Mouse (Mus musculus): Measurements from ENCODE around the gene Ten1. TPM values are rescaled to one million over a fixed set of nuclear protein-coding genes. Genes with fewer than 3 reads are reported as not detected.

Ten1 gene
- polyA plus RNA-seq, 2 experiments = 44.2 to 70.5 TPM

DNA sequence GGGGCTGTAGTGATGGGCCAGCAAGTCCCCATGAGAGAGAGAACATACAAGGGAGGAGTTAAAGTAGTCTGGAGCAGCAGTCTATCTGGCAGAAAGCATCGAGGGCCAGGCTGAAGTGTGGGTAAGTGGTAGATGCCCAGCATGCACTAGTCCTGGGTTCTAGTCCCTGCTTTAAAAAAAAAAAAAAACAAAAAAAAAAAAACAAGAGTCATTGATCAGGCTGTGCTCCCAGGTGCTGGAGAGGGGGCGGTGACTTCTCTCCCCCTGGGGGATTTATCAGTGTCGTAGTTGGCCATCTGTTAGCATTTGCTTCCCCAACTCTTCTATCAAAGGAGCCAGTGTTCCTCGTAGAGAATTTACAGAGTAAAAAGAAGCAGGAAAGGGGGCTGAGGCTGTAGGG is 8.0 kb downstream of the Ten1 start:
- TF ChIP-seq POLR2A (IDR thresholded peaks at IDR 0.05; ENCODE audit: borderline replicate concordance, extremely low read depth, insufficient read depth, insufficient read length) = no peak
- 69% methylated on average over 4 of the region's 4 CpGs for WGBS
- peaks cover 28% of the 10 kb centered on the region for H3K36me3 ChIP-seq (ENCODE audit: control insufficient read depth, insufficient read depth, low read length)

DNA sequence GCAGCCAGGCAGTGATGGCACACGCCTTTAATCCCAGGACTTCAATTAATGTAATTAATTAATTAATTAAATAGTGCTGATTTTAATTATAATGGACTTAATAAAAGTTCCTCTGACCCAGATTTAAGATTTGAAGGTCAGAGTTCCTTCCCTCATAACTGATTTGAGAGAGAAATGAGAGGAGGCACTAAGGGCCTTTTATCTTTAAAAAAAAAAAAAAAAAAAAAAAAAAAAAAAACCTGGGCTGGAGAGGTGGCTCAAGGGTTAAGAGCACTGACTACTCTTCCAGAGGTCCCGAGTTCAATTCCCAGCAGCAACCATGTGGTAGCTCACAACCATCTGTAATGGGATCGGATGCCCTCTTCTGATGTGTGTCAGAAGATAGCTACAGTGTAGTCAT is 10.0 kb downstream of the Ten1 start:
- H3K4me1 ChIP-seq (ENCODE audit: control insufficient read depth, insufficient read depth, low read length) = no peaks in the 10 kb centered on the region
- no peak overlapping the region for H3K9ac ChIP-seq (ENCODE audit: low read depth, low read length, severe bottlenecking)
- ATAC-seq (ENCODE audit: low FRiP score, low read depth) (no peak), DNase-seq (ENCODE audit: low spot score) (no peak)
- H3K27ac ChIP-seq (replicated peaks; ENCODE audit: low read depth, low read length) = no peak overlapping the region
- TF ChIP-seq POLR2A (IDR thresholded peaks at IDR 0.05; ENCODE audit: borderline replicate concordance, extremely low read depth, insufficient read depth, insufficient read length) = no peak
- no peak overlapping the region for H3K4me2 ChIP-seq (replicated peaks; ENCODE audit: low read depth, low read length, severe bottlenecking)
- H3K27me3 ChIP-seq (ENCODE audit: control insufficient read depth, insufficient read depth, low read length) = no peaks in the 10 kb centered on the region
- H3K9me3 ChIP-seq (ENCODE audit: control insufficient read depth, low read length) = no peaks in the 10 kb centered on the region
- no peak overlapping the region for H3K4me3 ChIP-seq (replicated peaks; ENCODE audit: low read length)
- WGBS = 82% methylated on average over 3 of the region's 3 CpGs
- H3K36me3 ChIP-seq (ENCODE audit: control insufficient read depth, insufficient read depth, low read length) = peaks cover 27% of the 10 kb centered on the region

More for the DNA sequence above, 8.0 kb downstream of the Ten1 start:
- no peak overlapping the region for H3K4me2 ChIP-seq (replicated peaks; ENCODE audit: low read depth, low read length, severe bottlenecking)
- no peak for ATAC-seq (ENCODE audit: low FRiP score, low read depth)
- no peaks in the 10 kb centered on the region for H3K4me1 ChIP-seq (ENCODE audit: control insufficient read depth, insufficient read depth, low read length)
- H3K27me3 ChIP-seq (ENCODE audit: control insufficient read depth, insufficient read depth, low read length) = no peaks in the 10 kb centered on the region
- no peak for DNase-seq (ENCODE audit: low spot score)
- no peaks in the 10 kb centered on the region for H3K9me3 ChIP-seq (ENCODE audit: control insufficient read depth, low read length)
- no peak overlapping the region for H3K27ac ChIP-seq (replicated peaks; ENCODE audit: low read depth, low read length)
- no peak overlapping the region for H3K4me3 ChIP-seq (replicated peaks; ENCODE audit: low read length)
- no peak overlapping the region for H3K9ac ChIP-seq (ENCODE audit: low read depth, low read length, severe bottlenecking)

DNA sequence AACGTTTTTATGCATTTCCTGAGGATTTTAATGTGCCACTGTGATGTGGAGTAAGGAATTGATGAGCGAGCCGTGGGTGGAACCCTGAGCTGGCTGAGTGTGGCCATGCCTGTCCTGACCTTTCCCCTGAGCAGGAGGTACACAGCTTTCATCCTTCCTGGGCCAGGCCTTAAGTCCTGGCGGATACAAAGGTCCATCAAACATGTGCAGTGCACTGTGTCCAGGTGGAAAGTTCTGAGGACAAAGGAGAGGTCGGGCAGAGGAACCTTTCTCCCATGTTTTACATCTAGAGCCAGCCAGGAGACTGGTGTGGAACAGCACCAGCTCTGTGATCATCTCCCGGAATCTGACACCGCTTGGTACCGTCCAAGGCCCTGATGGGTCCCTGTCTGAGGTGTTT is 10.6 kb downstream of the Ten1 start:
- no peak for ATAC-seq (ENCODE audit: low FRiP score, low read depth)
- no peak overlapping the region for H3K27ac ChIP-seq (replicated peaks; ENCODE audit: low read depth, low read length)
- no peaks in the 10 kb centered on the region for H3K27me3 ChIP-seq (ENCODE audit: control insufficient read depth, insufficient read depth, low read length)
- no peak overlapping the region for H3K4me2 ChIP-seq (replicated peaks; ENCODE audit: low read depth, low read length, severe bottlenecking)
- no peaks in the 10 kb centered on the region for H3K9me3 ChIP-seq (ENCODE audit: control insufficient read depth, low read length)
- WGBS = 77% methylated on average over 8 of the region's 8 CpGs
- H3K9ac ChIP-seq (ENCODE audit: low read depth, low read length, severe bottlenecking) = no peak overlapping the region
- no peak for TF ChIP-seq POLR2A (IDR thresholded peaks at IDR 0.05; ENCODE audit: borderline replicate concordance, extremely low read depth, insufficient read depth, insufficient read length)
- no peak for DNase-seq (ENCODE audit: low spot score)
- H3K36me3 ChIP-seq (ENCODE audit: control insufficient read depth, insufficient read depth, low read length) = peaks cover 27% of the 10 kb centered on the region
- no peak overlapping the region for H3K4me3 ChIP-seq (replicated peaks; ENCODE audit: low read length)
- no peaks in the 10 kb centered on the region for H3K4me1 ChIP-seq (ENCODE audit: control insufficient read depth, insufficient read depth, low read length)

DNA sequence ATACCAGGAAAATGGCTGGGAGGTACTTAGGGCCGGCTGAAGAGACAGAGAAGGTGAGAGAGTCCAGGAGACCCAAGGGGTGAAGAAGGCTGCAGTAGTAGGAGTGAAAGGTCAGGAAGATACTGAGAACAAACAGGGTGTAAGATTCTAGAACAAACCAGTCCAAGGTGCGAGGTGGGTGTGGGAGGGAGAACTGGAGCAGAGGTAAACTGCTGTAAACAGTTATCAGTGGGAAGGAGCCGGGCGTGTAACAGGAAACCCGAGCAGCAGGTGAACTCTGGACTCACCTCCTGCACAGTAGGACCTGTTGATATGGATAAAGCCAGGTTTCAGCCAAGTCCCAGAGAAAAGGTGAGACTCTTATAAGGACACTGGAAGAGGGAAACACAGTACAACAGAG is 12.0 kb downstream of the Ten1 start:
- H3K36me3 ChIP-seq (ENCODE audit: control insufficient read depth, insufficient read depth, low read length) = peaks cover 24% of the 10 kb centered on the region
- no peak overlapping the region for H3K4me3 ChIP-seq (replicated peaks; ENCODE audit: low read length)
- no peaks in the 10 kb centered on the region for H3K4me1 ChIP-seq (ENCODE audit: control insufficient read depth, insufficient read depth, low read length)
- no peak for TF ChIP-seq POLR2A (IDR thresholded peaks at IDR 0.05; ENCODE audit: borderline replicate concordance, extremely low read depth, insufficient read depth, insufficient read length)
- ATAC-seq (ENCODE audit: low FRiP score, low read depth) (no peak), DNase-seq (ENCODE audit: low spot score) (no peak)
- no peak overlapping the region for H3K27ac ChIP-seq (replicated peaks; ENCODE audit: low read depth, low read length)
- H3K4me2 ChIP-seq (replicated peaks; ENCODE audit: low read depth, low read length, severe bottlenecking) = no peak overlapping the region
- 74% methylated on average over 5 of the region's 5 CpGs for WGBS
- H3K27me3 ChIP-seq (ENCODE audit: control insufficient read depth, insufficient read depth, low read length) = no peaks in the 10 kb centered on the region
- H3K9ac ChIP-seq (ENCODE audit: low read depth, low read length, severe bottlenecking) = no peak overlapping the region
- no peaks in the 10 kb centered on the region for H3K9me3 ChIP-seq (ENCODE audit: control insufficient read depth, low read length)

DNA sequence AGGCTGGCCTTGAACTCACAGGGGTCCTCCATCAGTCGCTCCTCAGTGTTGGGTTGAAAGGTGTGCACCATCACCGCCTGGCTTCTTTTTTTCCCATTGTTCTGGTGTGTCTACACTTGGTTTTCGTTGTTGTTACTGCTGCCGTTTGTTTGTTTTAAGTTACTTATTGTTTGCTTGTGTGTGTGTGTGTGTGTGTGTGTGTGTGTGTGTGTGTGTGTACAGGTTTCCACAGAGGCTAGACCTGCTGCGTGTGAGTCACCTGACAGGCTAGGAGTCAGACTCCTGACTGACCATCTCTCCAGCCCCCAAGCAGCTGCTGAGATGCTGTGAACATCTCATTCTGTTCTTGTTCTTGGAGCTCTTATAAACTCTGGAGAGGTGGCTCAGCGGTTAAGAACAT is 14.2 kb downstream of the Ten1 start:
- no peak overlapping the region for H3K4me2 ChIP-seq (replicated peaks; ENCODE audit: low read depth, low read length, severe bottlenecking)
- peaks cover 6% of the 10 kb centered on the region; the same call in 1 of the 2 replicates for H3K36me3 ChIP-seq (ENCODE audit: control insufficient read depth, insufficient read depth, low read length)
- no peaks in the 10 kb centered on the region for H3K9me3 ChIP-seq (ENCODE audit: control insufficient read depth, low read length)
- DNase-seq (ENCODE audit: low spot score) (no peak), ATAC-seq (ENCODE audit: low FRiP score, low read depth) (no peak)
- H3K27me3 ChIP-seq (ENCODE audit: control insufficient read depth, insufficient read depth, low read length) = no peaks in the 10 kb centered on the region
- H3K9ac ChIP-seq (ENCODE audit: low read depth, low read length, severe bottlenecking) = no peak overlapping the region
- 93% methylated on average over 6 of the region's 6 CpGs for WGBS
- H3K4me1 ChIP-seq (ENCODE audit: control insufficient read depth, insufficient read depth, low read length) = no peaks in the 10 kb centered on the region
- TF ChIP-seq POLR2A (IDR thresholded peaks at IDR 0.05; ENCODE audit: borderline replicate concordance, extremely low read depth, insufficient read depth, insufficient read length) = no peak
- no peak overlapping the region for H3K27ac ChIP-seq (replicated peaks; ENCODE audit: low read depth, low read length)
- H3K4me3 ChIP-seq (replicated peaks; ENCODE audit: low read length) = no peak overlapping the region

Data from limb, embryonic 14.5 days (tissue).